Mouse (Mus musculus) heart, postnatal 0 days (tissue): Measurements from ENCODE around the gene Enkd1. TPM values are rescaled to one million over a fixed set of nuclear protein-coding genes. Genes with fewer than 3 reads are reported as not detected.

Experiments used
- ATAC-seq: fragments of 200-750 bp; cut with Nextera tagmentation; 2 replicates; pipeline ENCODE4 v1.8.0; 2017; ENCODE audit warnings: low read depth, moderate number of reproducible peaks, moderate library complexity; ENCODE audit not compliant: insufficient read depth
- DNase-seq: peaks from one replicate; pipeline ENCODE4 v3.0.0-alpha.2; 2016; ENCODE audit warnings: low spot score
- H3K27ac ChIP-seq: fragments of 300-500 bp; sonication (generic); 2 replicates; pipeline ENCODE4 v1.5.1; 2014; ENCODE audit warnings: low read depth, mild to moderate bottlenecking
- H3K27me3 ChIP-seq: fragments of 300-500 bp; sonication (generic); 2 replicates; pipeline ENCODE4 v1.6.1; 2014; ENCODE audit warnings: low read length, mixed read lengths; ENCODE audit not compliant: control insufficient read depth, insufficient read depth
- H3K36me3 ChIP-seq: fragments of 300-500 bp; sonication (generic); replicated peaks from 2 replicates; pipeline ENCODE4 v1.6.1; 2014; ENCODE audit warnings: low read length, mixed read lengths; ENCODE audit not compliant: control insufficient read depth, insufficient read depth
- H3K4me1 ChIP-seq: fragments of 300-500 bp; sonication (generic); 2 replicates; pipeline ENCODE4 v1.6.1; 2014; ENCODE audit warnings: antibody characterized with exemption; ENCODE audit not compliant: control insufficient read depth, insufficient read depth
- H3K4me2 ChIP-seq: fragments of 300-500 bp; sonication (generic); 2 replicates; pipeline ENCODE4 v1.6.1; 2014; ENCODE audit warnings: low read depth, mild to moderate bottlenecking, low read length, moderate library complexity
- H3K4me3 ChIP-seq: fragments of 300-500 bp; sonication (generic); 2 replicates; pipeline ENCODE4 v1.5.1; 2014; ENCODE audit warnings: low read depth, low read length
- H3K9ac ChIP-seq: fragments of 300-500 bp; sonication (generic); replicated peaks from 2 replicates; pipeline ENCODE4 v1.6.1; 2014; ENCODE audit warnings: low read depth, low read length, mixed read lengths
- H3K9me3 ChIP-seq: fragments of 300-500 bp; sonication (generic); replicated peaks from 2 replicates; pipeline ENCODE4 v1.6.1; 2016; ENCODE audit warnings: low read length; ENCODE audit not compliant: control insufficient read depth
- CTCF ChIP-seq: IDR thresholded peaks from 2 replicates; pipeline ENCODE4 v1.5.1; 2016; ENCODE audit warnings: antibody characterized with exemption, control low read depth, low read depth
- EP300 ChIP-seq: IDR thresholded peaks from 2 replicates; pipeline ENCODE4 v1.6.1; 2016; ENCODE audit warnings: antibody characterized with exemption, low read depth
- WGBS: fragments of 180-500 bp; shearing (Covaris S2); extraction: QIAGEN DNeasy Blood & Tissue Kit; methylation state at CpG from one replicate; pipeline ENCODE4 v1.1.7; 2014; 5-methylcytosine and 5-hydroxymethylcytosine counted together
- polyA plus RNA-seq: library from polyadenylated mRNA; unstranded; fragments of >200 nt; fragmentation: Nextera tagmentation; extraction: Ambion mirVana; gene quantifications from 2 replicates; pipeline ENCODE4 v1.2.1, GENCODE M21; 2015
- total RNA-seq: library from RNA; depleted of rRNA; stranded (reverse); fragments of >200 nt; gene quantifications from 2 replicates; pipeline ENCODE4 v1.2.3, GENCODE M21; 2014; ENCODE audit warnings: low replicate concordance

The Enkd1 gene
- total and polyA plus RNA-seq, 2 experiments from 2014 or later = 4.0 to 11.1 TPM

GRCm38 (mm10) chr8:105698734-105699133 lies 9.3 kb downstream of the Enkd1 start:
- ATAC-seq (no peak), DNase-seq (no peak)
- Histone ChIP-seq H3K4me2 (no peak overlapping the region), H3K36me3 (peaks cover 24% of the 10 kb centered on the region), H3K4me3 (no peak overlapping the region), H3K4me1 (peaks cover 12% of the 10 kb centered on the region), H3K27ac (no peak overlapping the region), H3K9me3 (no peaks in the 10 kb centered on the region), H3K27me3 (peaks cover 15% of the 10 kb centered on the region; the same call in 1 of the 2 replicates), H3K9ac (no peak overlapping the region)
- 89% methylated on average over 5 of the region's 5 CpGs for WGBS
- TF ChIP-seq EP300 = no peak
- TF ChIP-seq CTCF = no peak

- H3K27ac ChIP-seq = no peak overlapping the region
- no peak overlapping the region for H3K9ac ChIP-seq
- H3K9me3 ChIP-seq = 0 out of 2 replicates have a peak, but pooled peaks cover 6% of the 10 kb centered on the region
- peaks cover 24% of the 10 kb centered on the region for H3K36me3 ChIP-seq
- no peak overlapping the region for H3K4me3 ChIP-seq
- peaks cover 13% of the 10 kb centered on the region for H3K4me1 ChIP-seq
- no peak overlapping the region for H3K4me2 ChIP-seq
- no peak for DNase-seq
- peaks cover 15% of the 10 kb centered on the region; the same call in 1 of the 2 replicates for H3K27me3 ChIP-seq
- ATAC-seq = no peak
- TF ChIP-seq EP300 (no peak), CTCF (no peak)
- WGBS = 90% methylated on average over 17 of the region's 17 CpGs
These were observed 10.7 kb downstream of the Enkd1 start for GRCm38 (mm10) chr8:105697196-105697780.

- Histone ChIP-seq H3K4me1 (peaks cover 10% of the 10 kb centered on the region), H3K27me3 (peaks cover 16% of the 10 kb centered on the region; the same call in 1 of the 2 replicates), H3K27ac (no peak overlapping the region), H3K9me3 (0 out of 2 replicates have a peak, but pooled peaks cover 6% of the 10 kb centered on the region), H3K4me3 (no peak overlapping the region), H3K36me3 (peaks cover 24% of the 10 kb centered on the region), H3K4me2 (no peak overlapping the region), H3K9ac (no peak overlapping the region)
- 68% methylated on average over 30 of the region's 30 CpGs for WGBS
- TF ChIP-seq CTCF (no peak), EP300 (no peak)
- no peak for ATAC-seq
- no peak for DNase-seq
These were observed 12.8 kb downstream of the Enkd1 start for GRCm38 (mm10) chr8:105695080-105695780.

- peak overlapping the region; percentile 40 for H3K4me3 ChIP-seq
- H3K27me3 ChIP-seq = peaks cover 19% of the 10 kb centered on the region; the same call in 1 of the 2 replicates
- DNase-seq = no peak
- no peak overlapping the region for H3K9ac ChIP-seq
- 0 out of 2 replicates have a peak, but pooled peaks cover 6% of the 10 kb centered on the region for H3K9me3 ChIP-seq
- H3K4me2 ChIP-seq = peak overlapping the region; percentile 65
- WGBS = 10% methylated on average over 40 of the region's 40 CpGs
- no peak overlapping the region for H3K27ac ChIP-seq
- ATAC-seq = peak; percentile 16; the same call in 1 of the 2 replicates
- H3K36me3 ChIP-seq = peaks cover 24% of the 10 kb centered on the region
- no peak for TF ChIP-seq EP300
- peaks cover 6% of the 10 kb centered on the region for H3K4me1 ChIP-seq
These were observed 13.8 kb downstream of the Enkd1 start for GRCm38 (mm10) chr8:105694051-105694799.

GRCm38 (mm10) chr8:105693648-105694047 lies 14.4 kb downstream of the Enkd1 start:
- Histone ChIP-seq H3K4me2 (peak overlapping the region; percentile 65), H3K9ac (no peak overlapping the region), H3K4me3 (peak overlapping the region; percentile 40), H3K4me1 (peaks cover 6% of the 10 kb centered on the region), H3K36me3 (peaks cover 21% of the 10 kb centered on the region), H3K27me3 (peaks cover 19% of the 10 kb centered on the region; the same call in 1 of the 2 replicates), H3K27ac (no peak overlapping the region), H3K9me3 (0 out of 2 replicates have a peak, but pooled peaks cover 6% of the 10 kb centered on the region)
- no peak for TF ChIP-seq CTCF
- TF ChIP-seq EP300 = no peak
- peak; percentile 70 for ATAC-seq
- no peak for DNase-seq
- WGBS = 13% methylated on average over 16 of the region's 30 CpGs
